Mouse (Mus musculus): Measurements from ENCODE around the gene Slc35d3.
A peak's percentile ranks its signal among the peaks of the same experiment; 100 is the strongest.

Gene Slc35d3

DNA sequence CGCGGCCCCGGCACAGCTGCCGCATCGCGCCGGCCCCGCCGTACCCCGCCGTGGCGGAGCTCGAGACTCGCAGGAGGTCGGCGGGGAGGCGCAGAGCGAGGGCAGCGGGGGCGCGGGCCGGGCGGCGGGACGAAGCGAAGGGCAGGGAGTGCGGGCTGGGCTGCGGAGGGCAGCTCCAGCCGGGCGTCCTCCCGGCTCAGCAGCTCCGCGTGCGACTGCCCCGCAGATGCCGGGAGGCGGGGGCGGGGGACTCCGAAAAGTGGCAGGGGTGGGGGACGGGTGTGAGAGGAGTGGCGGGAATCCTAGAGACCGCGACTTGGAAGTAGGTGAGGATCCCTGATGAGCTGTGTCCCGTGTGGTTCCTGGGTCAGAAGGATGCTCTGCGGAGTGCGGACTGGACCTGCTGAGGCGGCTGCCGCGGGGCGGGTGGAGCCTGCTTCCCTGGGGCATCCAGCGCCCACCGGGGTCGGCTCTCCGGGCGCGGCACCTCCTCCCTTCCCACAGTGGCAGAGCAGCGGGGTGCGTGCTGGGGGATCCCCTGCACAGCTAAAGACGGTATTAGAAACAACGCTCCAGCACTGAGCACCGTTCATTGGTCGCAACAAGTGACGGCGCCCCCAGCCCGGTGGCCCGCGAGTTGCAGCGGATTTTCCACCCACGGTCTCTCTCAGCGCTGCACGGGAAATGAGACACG is at the start of gene Slc35d3:
Gene Slc35d3, minus strand, starts transcription at position 462 of the 694 bp plus-strand sequence.
- peak; percentile 58 for DNase-seq

DNA sequence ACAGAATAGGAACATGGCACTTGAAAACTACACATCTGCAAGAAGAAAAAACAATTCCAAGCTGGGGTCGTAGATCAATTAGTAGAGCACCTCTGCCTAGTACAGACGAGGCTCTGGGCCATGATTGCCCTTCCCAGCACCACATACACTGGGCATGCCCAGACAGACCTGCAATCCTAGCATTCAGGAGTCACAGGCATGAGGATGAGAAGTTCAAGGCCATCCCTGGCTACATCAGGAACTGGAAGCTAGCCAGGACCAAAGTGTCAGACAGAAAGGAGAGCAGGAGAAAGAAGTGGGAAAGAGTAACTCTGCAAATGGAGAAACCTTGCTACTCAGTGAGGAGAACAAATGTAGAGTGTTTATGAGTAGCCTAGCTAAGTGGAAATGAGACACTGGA is 48.9 kb upstream of the Slc35d3 start:
- no peak for DNase-seq

DNA sequence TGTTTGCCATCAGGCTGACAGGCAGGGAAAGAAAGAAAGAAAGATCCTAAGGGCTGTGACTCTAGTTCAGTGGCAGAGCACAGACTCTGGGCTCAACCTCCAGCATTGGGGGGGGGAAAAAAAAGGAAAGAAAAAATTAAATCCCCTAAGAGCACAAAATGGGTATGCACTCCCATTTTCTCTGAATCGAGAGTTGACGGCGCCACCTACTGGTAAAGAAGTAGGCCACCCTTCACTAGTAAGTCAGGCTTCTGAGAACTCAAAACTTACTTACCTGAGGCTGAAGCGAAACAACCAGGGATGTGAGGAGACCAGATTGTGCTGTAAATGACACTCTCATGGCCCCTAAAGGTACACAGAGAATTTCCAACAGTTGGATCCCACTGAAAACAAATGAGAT is 42.7 kb upstream of the Slc35d3 start:
- DNase-seq = peak; percentile 63

DNA sequence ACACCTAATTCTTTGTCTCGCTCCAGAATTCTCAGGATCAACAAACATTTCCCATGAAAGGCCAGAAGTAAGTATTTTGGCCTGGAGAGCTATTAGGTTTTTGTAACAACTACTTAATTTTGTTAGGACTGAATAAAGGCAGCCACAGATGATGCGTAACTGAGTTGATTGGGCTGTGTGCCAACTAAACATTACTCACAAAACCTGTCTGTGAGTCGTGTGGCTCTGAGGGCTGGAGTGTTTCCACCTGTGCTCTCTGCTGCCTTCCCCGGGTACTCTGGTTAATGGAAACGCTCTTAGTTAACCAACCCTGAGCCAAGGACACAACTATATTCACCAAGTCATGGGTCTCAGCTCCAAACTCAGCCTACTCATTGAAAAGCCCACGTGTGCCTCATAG is 41.9 kb upstream of the Slc35d3 start:
- DNase-seq = no peak

DNA sequence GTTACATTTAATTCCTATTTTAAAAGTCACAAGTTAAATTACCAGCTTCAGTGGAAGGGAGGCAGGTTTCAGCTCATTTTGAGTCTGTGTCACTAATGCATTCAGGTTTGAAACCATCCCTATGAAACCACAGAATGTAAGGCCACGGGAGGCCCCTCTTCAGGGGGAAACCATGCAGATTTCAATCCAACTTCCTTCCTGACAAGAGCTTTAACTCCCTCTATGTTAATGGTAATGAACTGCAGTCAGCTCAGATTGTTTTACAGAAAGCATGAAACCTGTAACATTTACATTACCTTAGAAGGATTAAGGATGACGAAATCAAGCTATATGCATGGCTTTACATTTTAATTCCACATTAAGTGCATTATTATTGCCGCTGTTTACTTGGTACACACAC is 40.4 kb upstream of the Slc35d3 start:
- DNase-seq = no peak

DNA sequence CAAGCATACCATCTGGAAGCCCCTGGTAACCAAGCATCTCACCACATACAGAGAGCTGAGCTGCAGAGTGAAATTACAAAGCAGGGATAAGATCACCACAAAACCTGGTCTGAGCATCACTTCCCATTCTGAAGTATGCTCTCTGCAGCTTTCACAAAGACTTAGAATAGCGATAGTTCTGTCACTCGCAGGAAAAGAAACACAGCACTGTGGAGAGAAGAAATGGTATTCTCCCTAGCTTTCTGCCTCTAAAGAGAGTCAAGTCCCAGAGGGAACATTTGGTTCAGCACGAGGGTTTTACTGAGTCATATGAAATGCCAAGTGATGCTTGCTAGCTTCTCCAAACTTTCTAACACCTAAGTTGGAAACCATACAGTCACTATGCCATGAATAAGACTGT is 38.6 kb upstream of the Slc35d3 start:
- no peak for DNase-seq

DNA sequence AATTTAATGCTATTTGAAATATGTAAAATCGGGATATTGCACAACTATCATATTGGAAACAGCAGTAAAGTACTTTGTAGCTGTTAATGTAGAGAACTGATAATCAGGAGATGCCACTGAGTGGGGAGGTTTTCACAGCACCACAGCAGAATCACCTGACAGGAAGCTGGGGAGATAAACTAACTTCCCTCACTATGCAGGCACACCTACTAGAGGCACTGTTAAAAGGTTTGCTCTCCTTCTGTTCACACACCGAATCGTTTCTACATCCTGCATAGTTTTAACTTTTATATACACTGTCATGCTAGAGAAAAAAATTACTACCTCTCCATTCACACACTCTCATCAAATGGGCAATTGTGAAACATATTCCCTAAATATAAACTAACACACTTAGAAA is 35.0 kb upstream of the Slc35d3 start:
- DNase-seq = no peak

DNA sequence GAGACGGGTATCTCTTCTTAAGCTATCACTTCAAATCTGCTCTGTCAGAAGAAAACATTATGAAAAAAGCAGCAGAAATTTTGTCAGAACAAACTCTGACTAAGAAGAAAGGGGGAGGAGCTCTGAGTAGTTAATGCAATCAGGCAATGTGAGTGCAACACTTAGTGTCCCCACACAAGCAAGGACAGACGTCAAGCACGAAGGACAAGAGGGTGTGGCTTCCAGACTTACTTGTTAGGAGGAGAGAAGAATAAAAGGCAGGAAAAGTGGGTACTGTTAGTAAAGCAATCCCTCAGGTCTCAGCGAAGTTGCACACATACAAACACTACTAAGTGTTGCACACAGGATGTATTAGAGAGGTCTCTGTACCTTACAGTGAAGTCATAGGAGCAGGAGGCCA is 33.1 kb upstream of the Slc35d3 start:
- no peak for DNase-seq

DNA sequence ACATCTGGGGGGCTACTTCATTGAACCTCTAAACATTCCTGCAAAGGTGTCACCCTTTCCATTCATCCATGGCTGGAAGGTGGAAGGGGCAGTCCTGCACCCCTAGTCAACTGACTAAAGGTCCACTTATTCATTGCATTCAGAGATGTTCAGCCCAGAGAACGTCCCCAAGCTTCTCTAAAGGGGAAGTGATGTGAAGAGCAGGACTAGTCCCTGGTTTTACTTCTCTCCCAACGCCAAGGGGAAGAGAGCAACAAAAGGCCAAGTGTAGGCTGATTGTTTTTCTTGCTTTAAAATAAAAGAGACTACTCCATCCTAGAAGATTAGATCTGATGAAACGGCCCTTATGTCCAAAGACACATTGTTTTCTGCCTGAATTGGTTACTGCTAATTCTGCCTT is 29.2 kb upstream of the Slc35d3 start:
- no peak for DNase-seq

DNA sequence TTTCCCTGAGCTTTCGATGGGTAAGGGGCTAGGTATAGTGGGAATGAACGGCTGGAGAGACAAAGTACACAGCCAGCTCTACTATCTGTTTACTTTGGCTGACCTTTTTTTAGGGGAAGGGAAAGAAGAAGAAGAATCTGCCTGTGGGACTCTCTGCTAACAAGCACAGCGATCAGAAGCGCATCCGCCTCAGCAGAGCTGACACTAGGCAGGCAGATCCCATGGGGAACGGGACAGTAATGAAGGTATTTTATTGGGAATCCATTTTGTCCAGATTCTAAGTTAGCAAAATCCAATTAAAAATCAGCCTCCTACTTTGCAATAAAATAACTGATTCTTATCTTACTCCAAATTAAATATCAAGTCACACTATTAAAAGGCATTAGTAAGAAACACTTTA is 27.9 kb upstream of the Slc35d3 start:
- no peak for DNase-seq

DNA sequence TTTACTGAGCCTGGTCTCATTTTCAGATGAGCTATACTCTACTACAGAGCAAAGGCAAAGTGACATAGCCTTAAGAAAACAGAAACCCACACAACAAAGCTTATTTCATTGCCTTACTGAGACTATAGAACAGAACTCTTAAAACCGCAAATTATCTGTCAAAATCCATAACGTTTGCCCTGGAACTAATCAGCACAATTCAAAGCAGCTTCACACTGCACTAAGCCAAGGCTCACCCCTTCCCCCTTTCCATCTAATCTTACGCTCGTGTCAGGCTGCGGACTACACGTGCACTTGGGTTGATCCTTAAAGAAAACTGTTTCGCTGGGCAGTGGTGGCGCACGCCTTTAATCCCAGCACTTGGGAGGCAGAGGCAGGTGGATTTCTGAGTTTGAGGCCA is 26.4 kb upstream of the Slc35d3 start:
- DNase-seq = no peak

DNA sequence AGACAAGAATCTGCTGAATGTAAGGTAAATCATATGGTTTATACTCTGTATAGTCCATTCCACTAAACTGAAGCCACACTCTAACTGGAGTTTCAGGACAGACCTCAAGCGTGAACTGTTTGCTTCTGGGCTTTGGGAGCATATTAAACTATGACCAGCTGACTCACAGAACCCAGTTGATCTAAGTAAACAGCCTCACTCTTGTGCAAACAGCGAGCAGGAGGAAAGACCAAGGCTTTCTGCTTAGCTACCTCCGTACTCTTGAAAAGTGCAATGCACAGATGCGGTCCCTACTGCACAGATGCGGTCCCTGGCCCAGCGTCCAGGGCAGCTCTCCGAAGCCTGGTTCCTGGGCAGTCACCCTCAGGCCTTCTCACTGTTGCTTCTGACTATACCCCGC is 26.0 kb upstream of the Slc35d3 start:
- no peak for DNase-seq

DNA sequence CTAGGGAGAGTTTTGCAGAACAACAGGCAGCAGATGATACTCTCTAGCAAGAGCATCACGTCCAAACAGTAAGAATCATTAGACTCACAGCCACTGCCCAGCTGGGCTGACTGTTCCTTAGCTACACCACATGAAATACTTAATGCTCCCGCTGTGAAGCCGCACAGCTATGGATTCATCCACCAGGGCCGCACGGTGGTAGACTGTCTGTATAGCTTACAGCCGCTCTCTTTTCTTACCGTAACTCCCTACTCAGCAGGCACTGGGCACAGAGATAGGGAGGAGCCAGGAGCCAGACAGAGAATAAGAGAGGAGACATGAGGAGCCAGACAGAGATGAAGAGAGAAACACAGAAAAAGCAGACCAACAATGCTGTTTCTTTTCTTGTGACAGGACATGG is 25.4 kb upstream of the Slc35d3 start:
- DNase-seq = peak; percentile 9

DNA sequence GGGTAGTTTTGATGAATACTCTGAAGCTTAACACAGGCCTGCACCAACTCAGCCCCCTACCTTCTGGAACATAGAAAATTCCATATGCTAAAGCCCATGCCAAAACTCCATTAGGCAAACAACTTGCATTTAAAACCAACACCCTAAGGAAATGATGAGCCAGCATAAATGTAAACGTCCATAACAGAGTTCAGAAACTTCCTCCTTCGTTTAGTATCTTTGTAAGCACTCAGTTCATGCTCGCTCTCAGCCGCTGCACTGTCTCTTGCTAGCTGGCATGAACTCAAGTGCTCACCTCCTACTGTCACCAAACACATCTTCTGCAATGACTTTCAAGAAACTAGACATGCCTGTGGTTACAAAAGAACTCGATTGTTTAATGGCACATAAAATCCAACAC is 24.1 kb upstream of the Slc35d3 start:
- no peak for DNase-seq

DNA sequence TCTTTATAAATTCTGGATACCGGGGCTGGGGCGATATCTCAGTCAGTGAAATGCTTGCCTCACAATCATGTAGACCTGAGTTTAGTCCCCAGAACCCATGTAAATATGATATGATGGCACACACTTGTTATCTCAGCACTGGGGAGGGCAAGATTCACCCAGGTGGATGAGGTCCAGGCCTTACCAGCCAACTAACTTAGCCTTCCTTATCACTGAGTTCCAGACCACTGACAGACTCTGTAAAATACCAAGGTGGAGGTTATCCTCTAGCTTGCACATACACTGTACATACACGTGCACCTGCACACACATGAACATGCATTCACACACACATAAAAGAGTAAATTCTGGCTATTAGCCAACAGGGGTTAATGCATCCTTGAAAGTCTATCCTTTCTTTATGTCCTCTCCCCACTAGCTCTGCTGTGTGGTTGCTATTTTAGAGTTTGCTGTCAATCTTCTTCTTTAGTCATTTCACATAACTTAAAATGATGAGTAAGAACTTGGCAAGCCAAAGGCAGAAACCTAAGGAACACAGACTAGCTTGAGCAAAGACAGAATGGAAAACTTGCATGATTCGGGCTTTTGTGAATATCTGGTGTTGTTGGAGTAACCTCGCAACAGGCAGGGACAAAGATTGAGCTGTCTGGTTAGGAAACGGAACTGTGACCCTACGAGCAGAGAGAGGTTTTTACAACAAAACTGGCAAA is 4.5 kb upstream of the Slc35d3 start:
- DNase-seq = no peak

DNA sequence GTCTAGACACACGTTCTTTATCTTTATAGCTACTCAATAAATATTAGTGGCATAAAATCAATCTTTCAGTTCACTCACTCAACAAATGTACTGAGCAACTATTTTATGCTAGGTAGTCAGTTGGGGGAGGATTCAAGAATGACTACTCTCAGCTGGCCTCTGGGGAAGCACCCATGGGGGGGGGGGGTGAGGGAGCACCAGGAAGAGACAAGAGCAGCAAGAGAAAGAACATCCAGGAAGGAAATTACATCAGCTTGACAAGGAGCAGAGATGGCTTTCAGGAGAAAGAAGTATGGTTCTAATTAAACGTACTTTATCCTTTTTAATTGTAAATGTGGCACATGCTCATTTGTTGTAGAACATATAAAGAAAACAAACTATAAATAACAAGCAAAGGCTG is 2.4 kb upstream of the Slc35d3 start:
- no peak for DNase-seq

DNA sequence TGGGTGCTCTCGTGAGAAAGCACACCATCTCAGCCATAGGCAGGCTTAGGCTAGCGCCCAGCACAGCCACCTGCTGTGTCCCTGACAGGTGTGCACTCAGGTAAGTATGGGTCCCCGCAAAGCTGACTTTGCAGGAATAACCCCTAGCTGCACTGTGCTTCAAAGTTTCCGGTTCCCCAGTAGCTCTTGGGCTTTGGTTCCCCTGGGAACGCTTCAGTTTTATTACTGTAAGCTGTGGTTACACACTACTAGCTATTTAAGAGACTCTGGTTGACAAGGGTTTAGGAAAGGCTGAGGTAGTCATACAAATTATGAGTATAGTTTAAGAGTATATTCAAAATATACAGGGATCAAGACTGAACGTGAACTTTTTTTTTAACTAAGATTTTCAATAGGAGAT is 1.5 kb upstream of the Slc35d3 start:
- DNase-seq = no peak

DNA sequence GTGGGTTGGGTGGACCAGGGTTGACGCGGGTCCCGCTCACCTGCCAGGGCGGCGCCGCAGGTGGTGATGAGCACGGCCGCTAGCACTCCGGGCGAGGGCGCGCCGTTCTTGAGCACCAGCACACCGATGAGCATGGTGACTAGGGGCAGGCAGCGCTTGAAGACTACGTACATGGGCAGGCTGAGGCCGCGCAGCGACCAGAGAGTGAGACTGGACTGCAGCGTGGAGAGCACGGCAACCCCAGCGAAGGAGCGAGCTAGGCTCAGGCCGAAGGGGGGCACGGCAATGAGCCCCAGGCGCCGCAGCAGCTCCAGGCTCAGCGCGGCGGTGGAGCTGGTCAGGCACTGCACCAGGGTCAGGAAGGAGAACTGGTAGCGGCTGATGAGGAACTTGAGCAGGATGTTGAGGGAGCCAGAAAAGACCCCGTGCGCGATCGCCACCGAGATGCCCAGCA is 688 bp downstream of the Slc35d3 start:
- no peak for DNase-seq

DNA sequence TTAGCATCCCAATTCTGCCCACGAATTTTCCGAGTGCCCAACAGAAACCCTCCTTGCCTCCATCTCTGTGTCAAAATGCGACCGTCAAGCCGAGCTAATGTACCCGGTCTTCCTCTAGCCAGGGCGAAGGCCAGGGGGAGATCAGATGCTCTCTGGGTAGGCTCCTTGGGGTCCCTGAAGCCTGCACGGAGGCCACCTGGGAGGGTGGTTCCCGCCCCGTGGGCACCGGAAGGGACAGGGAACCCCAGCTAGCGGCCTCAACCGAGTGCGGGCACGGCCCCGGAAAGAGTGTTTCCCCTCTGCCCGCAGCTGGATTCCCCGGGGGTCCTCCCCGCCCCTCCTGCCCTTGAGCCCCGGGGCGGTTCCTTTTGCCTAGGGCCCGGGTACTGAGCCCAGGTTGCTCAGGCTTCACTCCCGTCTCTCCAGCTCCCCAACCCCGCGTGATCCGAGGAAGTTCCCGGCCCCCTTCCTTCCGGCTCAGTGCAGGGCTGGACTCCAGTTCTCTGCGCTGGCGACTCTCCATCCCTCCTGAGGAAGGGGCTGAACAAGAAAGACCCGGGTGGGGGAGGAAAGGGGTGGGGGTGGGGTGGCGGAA is 1.4 kb downstream of the Slc35d3 start:
- DNase-seq = peak; percentile 42

DNA sequence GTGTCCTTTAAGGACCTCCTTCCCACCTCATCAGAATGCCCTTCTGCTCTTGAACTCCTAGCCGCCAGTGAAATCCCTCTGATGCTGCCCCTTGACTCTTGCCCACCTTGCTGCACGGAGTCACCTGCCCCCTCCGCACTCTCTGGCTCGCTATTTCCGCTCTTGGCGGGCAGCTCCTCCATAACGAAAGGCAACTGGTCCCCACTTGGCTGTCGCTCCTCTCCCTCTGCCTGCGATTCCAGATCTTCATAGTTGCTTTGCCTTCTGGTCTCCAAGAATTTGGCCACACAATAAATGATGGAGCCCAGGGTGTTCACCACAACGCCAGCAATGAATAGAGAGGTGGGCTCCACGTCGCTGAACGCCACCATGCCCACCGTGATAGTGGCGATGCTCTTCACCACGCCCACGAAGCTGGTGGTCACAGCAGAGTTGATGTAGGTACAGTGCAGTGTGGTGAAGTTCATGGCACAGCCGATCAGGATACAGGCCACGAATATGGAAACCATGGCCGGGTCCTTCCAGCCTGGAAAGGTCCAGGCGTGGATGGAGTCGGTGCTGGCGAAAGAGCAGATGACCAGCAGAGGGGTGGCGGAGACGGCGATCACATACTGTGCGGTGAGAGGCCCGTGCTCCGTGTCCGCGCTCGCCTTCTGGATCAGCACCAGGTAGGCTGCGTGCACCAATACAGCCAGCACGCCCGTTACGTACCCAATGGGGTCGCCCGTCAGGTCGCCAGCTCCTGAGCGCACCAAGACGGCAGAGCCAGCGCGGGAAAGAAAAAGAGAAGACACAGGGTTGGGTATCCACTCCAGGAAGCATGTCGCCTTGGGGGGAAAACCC is 2.1 kb downstream of the Slc35d3 start:
- peak; percentile 16 for DNase-seq

DNA sequence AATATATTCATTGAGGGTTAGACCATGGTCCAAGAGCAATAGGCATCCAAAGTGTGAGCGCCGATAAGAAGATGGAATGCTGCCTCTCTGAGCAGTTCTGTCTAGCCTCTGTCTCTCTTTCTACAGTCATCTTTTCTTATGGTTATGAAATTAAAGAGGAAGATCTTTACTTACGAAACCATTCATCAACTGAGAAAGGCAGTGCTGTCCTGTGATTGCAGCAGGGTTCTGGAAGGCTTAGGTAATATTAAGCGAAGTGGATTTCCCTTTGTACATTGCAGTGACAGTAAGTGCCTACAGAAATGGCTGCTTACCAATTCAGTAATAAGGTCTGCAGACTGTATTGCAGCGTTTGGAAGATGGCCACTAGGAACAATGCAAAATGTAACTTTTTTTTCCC is 11.4 kb downstream of the Slc35d3 start:
- no peak for DNase-seq

DNA sequence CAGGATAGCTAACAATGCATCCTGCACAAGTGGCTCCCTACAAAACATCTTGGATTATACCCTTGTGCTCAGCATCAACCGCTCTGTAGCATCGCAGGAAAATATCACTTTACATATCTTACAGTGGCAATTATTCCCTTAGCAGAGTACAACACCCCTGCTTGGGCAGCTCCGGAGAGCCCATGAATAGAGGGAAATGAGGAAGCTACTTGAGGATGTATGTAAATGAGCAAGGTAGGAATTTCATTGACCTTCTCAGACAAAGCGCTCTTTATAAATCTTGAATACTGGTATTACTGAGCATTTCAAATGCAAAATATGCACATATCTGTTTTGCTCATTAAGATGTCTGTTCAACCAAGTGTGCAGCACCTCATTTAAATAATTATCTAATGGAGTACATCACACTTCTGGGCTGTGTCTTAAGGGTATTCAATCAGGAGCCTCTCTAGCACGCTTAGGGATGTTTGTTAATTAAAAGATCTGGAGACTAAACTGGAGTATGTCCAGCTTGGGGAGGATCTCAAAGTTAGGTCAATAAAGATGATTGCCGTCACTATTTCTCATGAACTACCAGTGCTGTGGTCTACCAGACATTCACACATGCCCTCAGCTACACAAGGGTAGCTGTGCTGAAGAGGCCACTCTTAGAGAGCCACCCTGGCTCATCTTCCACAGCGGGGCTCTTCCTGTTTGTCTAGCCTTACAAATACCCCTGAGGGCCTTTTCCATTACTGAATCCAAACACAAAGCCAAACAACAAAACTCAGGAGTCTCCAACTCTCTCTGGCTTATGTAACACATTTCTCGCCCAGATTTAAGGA is 15.2 kb downstream of the Slc35d3 start:
- DNase-seq = peak; percentile 28

DNA sequence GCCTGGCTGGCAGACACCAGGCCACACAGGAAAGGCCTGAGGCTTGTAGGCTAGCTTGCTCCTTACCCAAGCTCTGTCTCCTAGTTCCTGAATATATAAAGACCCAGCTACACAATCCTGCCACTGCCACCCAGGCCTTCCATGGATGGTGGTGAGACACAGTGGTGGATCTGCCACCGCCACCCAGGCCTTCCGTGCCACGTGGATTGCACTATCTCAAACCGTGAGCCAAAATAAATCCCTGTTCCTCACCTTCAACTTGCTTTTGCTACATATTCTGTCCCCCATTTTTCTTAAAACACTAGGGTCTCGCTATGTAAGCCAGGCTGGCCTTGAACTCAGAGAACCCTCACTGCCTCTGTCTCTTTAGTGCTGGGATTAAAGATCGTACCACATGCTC is 17.0 kb downstream of the Slc35d3 start:
- DNase-seq = no peak

All from retina, postnatal 1 day (tissue).